Mouse (Mus musculus): Measurements from ENCODE around the gene H2-T23. TPM values are rescaled to one million over a fixed set of nuclear protein-coding genes. Genes with fewer than 3 reads are reported as not detected.
"Not testable (repeated sequence)": the region's sequence is repeated elsewhere in the genome, so short reads cannot be mapped to it uniquely, and the experiment has no call there.

The H2-T23 gene
- total RNA-seq, 4 experiments from 2014 or later = 15.9 to 25.5 (median 21.3) TPM

DNA sequence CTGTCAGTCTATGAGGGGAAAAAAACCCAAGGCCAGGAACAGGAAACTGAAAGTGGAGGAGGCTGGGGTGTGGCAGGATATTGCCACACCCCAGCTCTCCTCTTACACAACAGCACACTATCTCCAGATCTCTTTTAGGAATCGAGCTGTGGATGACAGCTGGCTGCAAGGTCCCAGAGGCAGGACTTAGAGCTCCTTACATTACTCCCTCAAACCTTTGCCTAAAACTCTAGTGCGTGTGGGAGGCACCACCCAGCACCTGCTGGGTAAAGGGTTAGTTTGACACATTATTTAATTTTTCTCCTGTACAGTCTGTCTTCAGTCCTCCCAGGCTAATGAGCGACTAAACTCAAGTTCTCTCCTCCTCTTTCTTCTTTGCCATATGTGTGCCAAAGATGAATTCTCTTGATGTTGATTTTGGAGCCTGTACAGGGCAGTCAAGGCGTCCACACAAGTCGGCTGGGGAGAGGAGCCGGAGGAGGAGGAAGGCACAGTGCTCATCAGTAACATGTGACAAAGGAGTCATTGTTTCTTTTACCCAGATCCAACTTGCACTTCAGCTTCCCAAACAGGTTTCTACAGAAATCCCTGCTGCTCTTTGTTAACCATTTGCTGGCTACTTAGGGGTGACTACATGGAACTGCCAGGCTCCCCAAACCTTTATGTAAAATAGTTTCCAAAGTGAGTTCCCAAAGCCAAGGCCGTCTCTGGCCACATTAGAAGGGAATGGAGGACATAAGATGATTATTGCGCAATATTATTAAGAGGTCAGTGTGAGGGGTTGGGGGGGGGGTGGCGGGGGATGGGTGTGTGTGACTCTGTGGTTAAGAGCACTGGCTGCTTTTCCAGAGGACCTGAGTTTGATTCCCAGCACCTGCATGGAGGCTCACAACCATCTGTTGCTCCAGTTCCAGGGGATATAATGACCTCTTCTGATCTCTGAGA lies 8.7 kb downstream of the H2-T23 start:
- DNase-seq (ENCODE audit: low spot score in 2 of 2) = no peak

DNA sequence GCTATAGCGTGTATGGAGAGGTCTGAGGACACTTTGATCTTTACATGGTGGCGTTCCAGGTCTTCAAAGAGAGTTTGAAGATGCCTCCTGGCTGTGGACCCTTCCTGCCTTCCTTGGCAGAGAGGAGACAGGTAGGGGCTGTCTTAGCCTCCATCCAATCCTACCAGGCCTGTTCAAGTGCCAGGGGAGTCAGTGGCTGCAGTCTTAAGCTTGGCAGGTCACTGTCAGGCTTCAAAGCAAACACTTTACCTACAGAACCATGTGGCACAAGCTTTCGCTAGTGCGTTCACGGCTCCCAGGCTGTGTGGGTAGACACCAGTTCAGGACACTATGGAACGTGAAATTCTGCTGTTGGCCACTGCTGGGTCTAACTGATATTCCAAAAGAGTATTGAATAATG lies 9.7 kb downstream of the H2-T23 start:
- no peak for DNase-seq (ENCODE audit: low spot score in 2 of 2)

DNA sequence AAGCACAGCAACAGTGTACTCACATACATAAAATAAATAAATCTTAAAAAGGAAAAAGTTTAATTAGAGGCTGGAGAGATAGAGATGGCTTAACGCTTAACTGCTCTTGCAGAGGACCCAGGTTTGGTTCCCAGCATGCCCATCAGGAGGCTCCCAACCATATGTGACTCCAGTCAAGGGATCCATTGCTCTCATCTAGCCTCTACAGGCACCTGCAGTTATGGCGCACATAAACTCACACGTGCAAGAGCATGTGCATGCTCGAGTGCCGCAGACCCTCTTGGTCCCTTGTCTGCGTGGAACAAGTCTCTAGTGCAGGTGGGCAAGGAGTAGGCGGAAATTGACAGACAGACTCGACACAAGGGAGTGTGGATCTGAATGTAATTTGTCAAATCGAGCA lies 10.6 kb downstream of the H2-T23 start:
- DNase-seq (ENCODE audit: low spot score in 2 of 2) = no peak

DNA sequence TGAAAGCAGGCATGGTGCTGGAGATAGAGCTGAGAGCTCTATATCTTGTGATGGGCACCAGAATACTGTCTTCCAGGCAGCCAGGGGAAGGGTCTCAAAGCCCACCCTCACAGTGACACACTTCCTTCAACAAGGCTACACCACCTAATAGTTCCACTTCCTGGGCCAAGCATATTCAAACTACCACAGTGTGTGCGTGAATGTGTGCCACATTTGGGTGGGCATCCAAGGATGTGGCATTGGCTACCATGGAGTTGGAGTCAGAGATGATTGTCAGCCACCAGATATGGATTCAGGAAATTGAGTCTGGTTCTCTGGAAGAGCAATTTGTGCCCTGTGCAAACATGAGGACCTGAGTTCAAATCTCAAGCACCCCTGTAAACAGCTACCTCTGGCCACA lies 11.3 kb downstream of the H2-T23 start:
- DNase-seq (ENCODE audit: low spot score in 2 of 2) = no peak

DNA sequence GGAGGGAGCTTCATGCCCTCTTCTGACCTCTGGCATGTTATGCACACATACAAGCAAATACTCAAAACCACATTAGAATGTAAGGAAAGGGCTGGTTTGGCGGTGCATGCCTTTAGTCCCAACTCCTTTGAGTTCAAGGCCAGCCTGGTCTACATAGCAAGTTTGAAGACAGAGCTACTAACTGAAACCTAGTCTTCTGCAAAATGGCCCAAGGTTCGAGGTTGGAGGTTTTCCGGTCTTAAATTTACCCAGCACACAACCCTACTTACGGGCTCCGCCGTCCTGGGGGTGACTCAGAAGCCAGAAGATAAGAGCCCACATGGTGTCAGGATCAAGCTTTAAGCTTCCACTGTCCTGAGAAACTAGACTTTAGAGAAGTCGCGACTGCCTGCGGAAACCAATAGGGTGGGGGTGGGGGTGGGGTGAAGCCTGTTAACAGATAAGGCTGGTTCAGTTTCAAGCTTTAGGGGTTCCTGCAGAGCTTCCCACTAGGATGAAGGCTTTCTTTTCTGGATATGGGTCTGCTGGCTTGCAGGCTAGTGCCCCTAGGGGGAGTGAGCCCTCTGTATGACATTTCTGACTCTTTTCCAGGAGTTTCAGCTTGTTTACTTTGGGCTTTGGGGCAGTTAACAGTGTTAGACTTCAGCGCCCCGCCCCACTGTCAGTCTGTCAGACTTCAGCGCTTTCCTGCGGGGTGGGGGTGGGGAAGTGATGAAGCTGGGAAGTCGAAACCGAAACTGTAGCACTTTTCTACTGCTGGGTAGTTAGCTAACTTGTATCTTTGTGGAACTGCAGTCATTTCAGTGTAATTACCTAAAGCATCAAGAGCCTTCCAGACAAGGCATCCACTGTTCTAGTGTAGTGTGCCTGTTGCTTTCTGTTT lies 12.2 kb downstream of the H2-T23 start, which contains the start of gene H2-T24:
Gene H2-T24, minus strand, starts transcription at position 370 of the 883 bp plus-strand sequence.
- no peak for DNase-seq (ENCODE audit: low spot score in 2 of 2)

DNA sequence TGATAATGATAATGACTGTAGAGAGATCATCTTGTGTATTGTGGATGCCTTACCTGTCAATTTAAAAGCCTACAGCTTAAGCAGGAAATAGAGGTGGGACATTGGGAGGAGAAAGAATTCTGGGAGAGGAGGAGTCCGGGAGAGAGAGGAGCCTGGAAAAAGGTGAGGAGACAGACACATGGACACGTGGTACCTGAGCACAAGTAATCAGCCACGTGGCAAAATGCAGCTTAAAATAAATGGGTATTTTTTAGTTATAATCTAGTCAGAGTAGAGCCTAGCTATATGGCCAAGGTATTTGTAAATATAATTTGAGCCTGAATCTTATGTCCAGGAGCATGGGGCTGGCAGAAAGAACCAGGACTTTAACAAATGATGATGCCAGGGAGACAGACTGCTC lies 13.1 kb downstream of the H2-T23 start:
- DNase-seq (ENCODE audit: low spot score in 2 of 2) = no peak

DNA sequence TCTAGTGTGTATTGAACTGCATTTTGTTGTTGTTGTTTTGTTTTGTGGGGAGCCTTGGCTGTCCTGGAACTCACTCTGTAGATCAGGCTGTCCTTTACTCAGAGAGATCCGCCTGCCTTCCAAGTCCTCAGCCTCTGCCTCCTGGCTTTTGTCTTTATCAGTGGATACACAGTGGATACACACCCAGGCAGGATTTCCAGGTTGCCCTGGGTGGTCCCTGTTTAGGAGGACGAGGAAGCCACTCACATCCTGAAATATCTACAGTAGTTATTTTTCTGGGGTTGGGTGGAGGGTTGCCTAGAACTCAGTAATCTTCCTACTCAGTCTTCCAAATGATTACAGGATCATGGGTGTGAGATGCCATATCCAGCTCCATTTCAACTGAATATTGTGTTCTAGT lies 13.7 kb downstream of the H2-T23 start:
- no peak for DNase-seq (ENCODE audit: low spot score in 2 of 2)

DNA sequence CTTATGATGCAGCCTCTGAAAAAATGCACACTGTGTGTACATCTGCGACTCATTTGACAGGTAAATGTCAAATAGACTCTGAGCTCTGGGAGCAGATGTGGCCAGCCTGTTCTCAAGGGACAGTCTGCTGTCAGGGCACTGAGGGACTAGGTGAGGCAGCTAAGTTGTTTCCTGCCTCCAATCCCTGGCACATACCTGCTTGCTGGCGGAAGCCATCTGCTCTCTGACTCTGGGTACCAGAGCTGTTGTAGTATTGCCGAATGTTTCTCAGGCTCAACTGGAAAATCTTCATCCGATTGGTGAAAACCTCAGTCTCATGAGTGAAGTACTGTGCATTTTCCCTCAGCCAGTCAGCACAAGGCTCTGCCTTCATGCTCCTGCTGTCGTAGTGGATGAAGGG lies 15.6 kb downstream of the H2-T23 start:
- no peak for DNase-seq (ENCODE audit: low spot score in 2 of 2)

DNA sequence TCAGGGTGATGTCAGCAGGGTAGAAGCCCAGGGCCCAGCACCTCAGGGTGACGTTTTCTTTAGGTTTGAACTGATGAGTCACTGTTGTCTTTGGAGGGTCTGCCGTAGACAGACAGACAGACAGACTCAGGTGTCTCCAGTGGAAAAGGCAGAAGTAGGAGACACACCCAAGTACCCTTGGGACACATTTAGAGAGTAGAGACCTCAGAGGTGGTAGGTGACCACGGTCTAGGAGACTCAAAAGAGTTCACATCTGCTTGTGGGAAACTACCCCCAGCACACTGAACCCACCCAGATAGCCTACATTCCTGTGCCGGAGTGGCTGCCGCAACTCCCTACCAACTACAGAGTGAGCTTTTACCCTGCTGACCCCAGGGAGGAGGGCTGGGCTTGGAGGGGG lies 17.7 kb downstream of the H2-T23 start:
- DNase-seq (ENCODE audit: low spot score in 2 of 2) = no peak

DNA sequence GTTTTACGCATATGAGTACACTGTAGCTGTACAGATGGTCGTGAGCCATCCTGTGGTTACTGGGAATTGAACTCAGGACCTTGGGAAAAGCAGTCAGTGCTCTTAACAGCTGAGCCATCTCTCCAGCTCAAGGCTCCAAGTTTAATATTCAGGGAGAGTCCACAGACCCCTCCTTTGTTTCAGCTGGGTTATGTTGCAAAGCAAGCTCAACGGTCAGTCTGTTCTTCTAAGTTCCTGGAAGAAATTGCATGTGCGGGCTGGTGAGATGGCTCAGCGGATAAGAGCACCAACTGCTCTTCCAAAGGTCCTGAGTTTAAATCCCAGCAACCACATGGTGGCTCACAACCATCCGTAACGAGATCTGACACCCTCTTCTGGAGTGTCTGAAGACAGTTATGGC lies 28.2 kb downstream of the H2-T23 start:
- DNase-seq (ENCODE audit: low spot score in 2 of 2) = not testable (repeated sequence)

DNA sequence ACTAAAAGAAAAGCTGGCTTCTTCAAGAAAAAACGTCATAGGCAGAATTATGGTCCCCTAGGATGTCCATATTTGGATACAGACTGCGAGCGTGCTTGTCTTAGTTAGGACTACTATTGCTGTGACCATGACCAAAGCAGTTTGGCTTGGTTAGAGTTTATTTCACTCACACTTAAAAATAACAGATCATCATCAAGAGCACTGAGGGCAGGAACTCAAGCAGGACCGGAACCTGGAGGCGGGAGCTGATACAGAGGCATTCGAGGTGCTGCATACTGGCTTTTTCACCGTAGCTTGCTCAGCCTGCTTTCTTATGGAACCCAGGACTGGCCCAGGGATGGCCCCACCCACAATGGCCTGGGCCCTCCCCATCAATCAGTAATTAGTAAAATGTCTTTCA lies 29.3 kb downstream of the H2-T23 start:
- no peak for DNase-seq (ENCODE audit: low spot score in 2 of 2)

DNA sequence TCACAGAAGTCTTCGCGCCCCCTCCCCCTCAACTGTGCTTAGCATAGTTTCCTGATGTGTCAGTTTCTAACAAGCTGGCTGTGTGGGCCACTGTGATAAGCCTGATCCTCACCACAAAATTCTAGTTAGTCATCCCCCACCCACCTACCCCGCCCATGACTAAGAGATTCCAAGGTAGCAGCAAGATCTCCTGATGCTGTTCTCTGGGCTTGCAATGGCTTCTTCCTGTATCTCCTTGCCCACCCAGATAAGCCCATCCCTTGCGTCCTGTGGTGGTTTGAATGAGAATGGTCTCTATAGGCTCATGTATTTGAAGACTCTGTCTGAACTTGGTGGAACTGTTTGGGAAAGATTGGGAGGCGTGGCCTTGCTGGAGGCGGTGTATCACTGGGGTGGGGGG lies 30.7 kb downstream of the H2-T23 start:
- peak in 1 of 2 experiments; percentile 79 for DNase-seq (ENCODE audit: low spot score in 2 of 2)

DNA sequence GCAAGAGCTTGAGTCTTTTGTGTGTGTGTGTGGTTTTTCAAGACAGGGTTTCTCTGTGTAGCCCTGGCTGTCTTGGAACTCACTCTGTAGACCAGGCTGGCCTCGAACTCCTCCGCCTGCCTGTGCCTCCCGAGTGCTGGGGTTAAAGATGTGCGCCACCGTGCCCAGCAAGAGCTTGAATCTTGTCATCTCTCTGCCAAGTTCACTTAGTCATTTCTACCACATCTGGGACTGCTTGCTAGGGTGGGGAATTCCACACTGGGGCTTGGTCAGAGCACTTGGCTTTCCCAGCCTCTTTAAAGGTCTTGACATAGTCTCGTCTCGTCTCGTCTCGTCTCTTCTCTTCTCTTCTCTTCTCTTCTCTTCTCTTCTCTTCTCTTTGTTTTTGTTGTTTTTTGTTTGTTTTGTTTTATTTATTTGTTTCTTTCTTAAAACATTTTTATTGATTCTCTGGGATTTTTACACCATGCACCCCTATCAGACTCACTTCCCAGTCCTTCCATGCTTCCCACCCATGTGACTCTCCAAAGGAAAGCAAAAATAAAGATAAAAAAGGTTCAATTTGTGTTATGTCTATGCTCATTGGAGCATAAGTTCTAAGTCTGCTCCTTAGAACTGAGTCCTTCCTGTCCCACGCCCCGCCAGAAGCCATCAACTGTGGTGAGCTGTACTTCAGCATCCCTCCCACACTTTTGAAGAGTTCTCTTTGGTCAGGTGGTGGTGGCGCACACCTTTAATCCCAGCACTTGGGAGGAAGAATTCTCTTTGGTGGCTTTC lies 31.3 kb downstream of the H2-T23 start:
- no peak for DNase-seq (ENCODE audit: low spot score in 2 of 2)

DNA sequence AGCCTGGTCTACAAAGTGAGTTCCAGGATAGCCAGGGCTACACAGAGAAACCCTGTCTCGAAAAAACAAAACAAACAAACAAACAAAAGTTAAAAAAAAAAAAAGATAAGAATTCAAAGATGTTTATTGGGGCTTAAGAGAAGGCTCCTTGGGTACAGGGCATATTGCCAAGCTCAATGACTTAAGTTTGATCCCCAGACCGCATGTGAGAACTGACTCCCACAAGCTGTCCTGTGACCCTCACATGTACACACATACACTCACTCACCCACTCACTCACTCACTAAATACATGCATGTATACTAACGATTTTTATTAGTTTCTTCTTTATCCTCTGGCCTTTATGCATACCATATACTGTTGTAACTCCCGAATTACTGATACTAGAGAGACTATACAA lies 32.3 kb downstream of the H2-T23 start:
- DNase-seq (ENCODE audit: low spot score in 2 of 2) = no peak

DNA sequence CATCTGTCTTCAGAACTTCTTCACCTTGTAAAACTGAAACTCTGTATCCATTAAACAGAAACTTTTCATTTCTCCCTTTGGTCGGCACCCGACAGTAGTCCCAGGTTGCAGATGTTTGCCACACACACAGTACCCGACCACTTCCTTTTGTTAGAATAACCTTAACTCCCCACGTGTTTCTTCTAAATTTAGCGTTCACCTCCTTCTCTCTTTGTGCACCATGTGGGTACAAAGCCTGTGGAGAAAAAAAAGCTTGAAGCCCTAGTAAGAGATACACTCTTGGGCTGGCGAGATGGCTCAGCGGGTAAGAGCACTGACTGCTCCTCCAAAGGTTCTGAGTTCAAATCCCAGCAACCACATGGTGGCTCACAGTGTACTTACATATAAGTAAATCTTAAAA lies 33.3 kb downstream of the H2-T23 start:
- no peak for DNase-seq (ENCODE audit: low spot score in 2 of 2)

DNA sequence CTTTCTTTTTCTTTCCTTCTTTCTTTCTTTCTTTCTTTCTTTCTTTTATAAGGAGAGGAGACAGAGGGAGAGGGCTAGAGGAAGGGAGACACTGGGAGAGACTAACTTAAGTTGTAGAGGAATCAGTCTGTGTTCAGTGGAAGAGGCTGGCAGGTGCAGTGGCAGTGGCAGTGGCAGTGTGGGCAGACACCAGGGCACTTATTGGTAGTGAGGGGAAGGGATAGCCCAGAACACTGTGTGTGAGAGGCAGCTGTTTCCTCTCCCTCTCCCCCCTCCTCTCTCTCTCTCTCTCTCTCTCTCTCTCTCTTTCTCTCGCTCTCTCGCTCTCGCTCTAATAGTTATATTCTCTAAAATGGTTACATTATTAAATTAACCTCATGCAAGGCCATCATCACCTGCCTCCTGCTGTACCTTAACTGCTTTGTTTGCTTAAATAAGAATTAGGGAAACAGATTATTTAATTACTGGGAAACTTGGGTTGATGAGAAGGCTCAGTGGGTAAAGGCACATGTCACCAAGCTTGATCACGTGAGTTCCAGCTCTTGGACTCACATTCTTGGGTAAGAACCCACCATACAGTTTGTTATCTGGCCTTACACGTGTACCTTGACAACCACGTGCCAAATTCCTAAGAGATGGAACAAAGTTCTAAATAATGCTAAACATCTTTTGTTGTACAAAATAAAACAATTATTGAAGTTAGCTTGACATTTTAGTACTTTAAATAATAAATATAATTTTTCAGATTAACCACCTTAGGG lies 33.9 kb downstream of the H2-T23 start:
- DNase-seq (ENCODE audit: low spot score in 2 of 2) = no peak

DNA sequence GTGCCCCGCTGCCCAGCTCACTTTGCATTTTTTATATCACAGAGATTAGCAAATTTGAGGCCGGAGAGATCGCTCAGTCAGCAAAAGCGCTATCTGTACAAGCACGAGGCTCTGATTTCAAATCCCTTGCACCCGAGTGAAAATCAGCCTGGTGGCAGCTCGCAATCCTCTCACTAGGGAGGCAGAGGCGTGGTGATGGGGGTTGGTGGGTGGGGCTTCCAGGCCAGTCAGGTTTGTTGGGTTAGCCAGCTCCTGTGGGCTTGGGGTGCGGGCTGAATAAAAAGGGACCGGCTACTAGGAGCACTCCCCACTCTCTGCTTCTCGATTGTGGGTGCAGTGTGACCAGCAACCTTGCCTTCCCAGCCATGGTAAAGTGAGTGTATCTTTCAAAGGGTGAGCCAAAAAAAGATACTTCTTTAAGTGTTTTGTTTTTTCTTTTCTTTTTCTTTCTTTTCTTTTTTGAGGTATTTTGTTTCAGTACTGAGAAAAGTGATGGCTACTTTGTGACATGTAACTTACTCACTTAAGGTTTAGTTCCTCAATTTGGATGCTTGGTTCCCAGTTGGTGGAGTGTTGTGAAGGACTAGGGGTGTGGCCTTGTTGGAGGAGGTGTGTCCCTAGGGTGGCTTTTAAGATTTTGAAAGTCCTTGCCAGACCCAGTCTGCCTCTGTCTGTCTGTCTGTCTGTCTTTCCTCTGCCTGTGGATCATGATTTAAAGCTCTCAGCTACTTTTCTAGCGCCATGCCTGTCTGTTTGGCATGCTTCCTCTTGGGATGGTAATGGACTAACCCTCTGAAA lies 34.7 kb downstream of the H2-T23 start:
- DNase-seq (ENCODE audit: low spot score in 2 of 2) = no peak

DNA sequence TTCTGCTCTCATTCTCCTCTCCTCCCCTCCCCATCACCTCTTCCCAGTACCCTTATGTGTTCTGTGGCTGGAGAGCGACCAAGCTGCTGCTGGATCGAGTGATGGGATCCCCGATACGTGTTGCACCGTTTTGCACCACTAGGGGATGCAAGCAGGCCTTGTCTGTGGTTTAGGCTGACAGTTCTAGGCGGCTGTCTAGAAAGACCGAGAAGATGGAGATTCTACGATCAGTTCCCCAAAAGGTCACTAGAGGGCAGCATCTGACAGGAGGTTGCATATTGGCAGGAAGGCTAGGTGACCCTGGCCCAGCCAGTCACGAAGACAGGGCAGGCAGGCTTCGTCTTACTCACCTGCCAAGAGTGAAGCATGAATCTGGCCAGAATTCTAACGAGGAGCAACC lies 35.7 kb downstream of the H2-T23 start:
- peak; percentile 81 to 90 for DNase-seq (ENCODE audit: low spot score in 2 of 2)

DNA sequence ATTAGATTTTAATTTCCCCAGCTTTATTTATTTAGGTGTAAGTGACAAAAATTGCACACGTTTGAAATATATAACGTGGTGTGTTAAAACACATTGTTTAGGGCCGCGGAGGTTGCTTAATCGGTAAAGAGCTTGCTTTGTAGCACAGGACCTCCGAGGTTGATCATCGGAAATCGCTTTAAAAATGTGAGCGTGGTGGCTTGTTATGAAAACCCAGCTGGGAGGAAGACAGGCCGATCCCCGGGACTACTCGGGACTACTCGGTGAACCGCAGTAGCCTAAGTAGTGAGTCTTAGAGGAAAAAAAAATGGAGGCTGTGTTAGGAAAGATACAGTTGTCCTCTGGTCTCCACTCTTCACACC lies 37.8 kb downstream of the H2-T23 start:
- no peak for DNase-seq (ENCODE audit: low spot score in 2 of 2)

All from left cerebral cortex, adult 8-10 months (tissue).